Mouse (Mus musculus): Measurements from ENCODE around the gene Morf4l1. TPM values are rescaled to one million over a fixed set of nuclear protein-coding genes. Genes with fewer than 3 reads are reported as not detected.

Gene Morf4l1
- 486 and 540 TPM in 2 replicates for polyA plus RNA-seq (2012; ENCODE audit: insufficient read depth, insufficient read length, missing spikeins)

DNA sequence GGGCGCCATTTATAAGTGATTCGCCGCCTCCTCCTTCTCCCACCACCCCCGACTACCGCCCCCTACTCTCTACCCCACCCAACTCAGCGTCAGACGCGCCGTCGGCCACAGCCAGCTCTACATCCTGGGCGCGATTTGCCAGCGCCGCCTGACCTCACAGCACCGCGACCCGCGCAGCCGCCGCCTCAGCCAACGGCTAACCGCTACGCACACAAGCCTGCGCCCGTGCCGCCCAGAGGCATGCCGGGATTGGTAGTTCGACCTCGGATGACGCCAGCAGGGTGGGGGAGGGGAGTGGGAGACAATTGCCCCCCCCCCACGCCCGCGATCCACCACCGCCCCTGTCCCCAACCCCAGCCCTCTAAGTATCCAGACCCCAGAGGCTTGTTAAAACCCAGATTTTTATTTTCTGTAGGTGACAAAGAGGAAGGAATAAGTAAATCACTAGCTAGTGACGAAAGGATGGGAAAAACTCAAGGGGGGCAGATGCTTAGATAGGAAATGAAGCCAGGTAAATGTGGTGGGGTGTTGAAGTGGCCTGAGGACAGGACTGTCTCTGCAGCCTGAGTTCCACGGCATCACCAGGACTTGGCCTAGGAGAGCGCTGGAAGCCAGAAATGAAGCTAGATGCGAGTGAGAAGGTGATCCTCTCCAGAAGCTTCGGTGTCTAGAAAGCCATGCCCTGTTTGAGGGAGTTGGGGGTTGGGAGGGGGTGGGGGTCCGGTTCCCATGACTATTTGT, at the start of gene Morf4l1:
TSS of gene Morf4l1 (minus strand) at position 208 of the 741 bp plus-strand sequence.
- peak within 1 kb of the TSS; percentile 97 for H3K27ac ChIP-seq (ENCODE audit: insufficient read depth, low read depth, low read length)
- peak within 1 kb of the TSS; percentile 87 for H3K4me3 ChIP-seq (ENCODE audit: insufficient read depth, low read length)
- peaks cover 17% of the 10 kb centered on the region for H3K4me1 ChIP-seq (ENCODE audit: control insufficient read depth, insufficient read depth, low read length)
- no peak for TF ChIP-seq CTCF (IDR thresholded peaks at IDR 0.05; ENCODE audit: low read depth, low read length)

DNA sequence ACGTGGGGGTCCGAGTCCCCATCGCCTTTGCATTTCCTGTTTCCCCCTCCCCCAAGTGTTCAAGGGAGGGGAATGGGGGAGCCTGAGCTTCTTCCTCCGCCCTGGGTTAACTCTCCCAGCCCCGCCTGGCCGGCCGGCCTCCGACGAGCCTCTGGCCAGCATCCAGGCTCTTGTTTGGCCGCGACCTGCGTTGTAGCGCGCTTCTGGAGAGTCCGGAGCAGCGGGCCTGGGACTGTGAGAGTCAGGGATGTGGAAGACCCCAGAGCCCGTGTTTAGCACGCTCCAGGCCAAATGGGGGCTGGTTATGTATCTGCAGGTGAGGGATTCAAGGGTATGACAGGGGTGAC, 49.1 kb upstream of the Morf4l1 start:
- H3K4me1 ChIP-seq (ENCODE audit: control insufficient read depth, insufficient read depth, low read length) = no peaks in the 10 kb centered on the region
- H3K4me3 ChIP-seq (ENCODE audit: insufficient read depth, low read length) = peak overlapping the region; percentile 67
- TF ChIP-seq POLR2A (IDR thresholded peaks at IDR 0.05; ENCODE audit: borderline replicate concordance, low read depth, low read length) (no peak), CTCF (IDR thresholded peaks at IDR 0.05; ENCODE audit: low read depth, low read length) (no peak)
- no peak overlapping the region for H3K27ac ChIP-seq (ENCODE audit: insufficient read depth, low read depth, low read length)

DNA sequence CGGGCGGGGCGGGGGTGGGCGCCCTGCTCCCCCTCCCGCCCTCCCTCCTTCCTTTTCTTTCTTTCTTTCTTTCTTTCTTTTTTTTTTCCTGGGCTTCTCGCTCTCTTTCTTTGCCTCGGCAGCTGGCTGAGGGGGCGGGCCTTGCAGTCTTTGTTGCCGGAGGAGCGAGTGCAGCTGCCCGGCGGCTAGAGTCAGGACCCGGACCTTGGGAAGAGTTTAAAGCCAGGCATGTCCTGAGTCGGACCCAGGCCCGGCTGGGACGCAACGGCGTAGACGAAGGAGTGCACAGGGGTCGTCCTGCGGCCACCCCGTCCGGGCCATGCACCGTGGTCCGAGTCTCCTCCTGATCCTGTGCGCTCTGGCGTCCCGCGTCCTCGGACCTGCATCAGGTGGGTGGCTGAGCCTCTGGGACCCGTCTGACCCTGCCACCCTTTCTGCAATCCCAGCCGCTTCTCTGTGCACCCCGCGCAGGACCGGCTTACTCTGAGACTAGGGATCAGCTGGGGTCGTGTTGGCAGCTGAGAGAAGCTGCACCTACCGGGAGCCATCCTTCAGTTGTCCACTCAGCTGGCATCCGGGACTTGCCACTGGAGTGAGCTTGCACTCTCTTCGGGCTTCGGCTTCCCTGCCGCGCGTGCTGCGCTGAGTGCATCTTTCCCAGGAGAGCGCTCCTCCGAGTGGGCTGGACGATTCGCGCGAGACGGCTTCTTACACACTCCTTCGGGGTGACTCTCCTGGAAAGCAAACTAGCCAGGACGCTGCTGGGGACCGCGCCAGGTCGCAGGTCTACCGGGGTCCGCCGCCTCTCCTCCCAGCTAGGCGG, 48.6 kb upstream of the Morf4l1 start, which contains the start of gene Adamts7:
TSS of gene Adamts7 (plus strand) at position 144 of the 823 bp plus-strand sequence.
- Histone ChIP-seq H3K4me3 (ENCODE audit: insufficient read depth, low read length) (peak within 1 kb of the TSS; percentile 67), H3K27ac (ENCODE audit: insufficient read depth, low read depth, low read length) (no peak within 1 kb of the TSS), H3K4me1 (ENCODE audit: control insufficient read depth, insufficient read depth, low read length) (no peaks in the 10 kb centered on the region)
- TF ChIP-seq POLR2A (IDR thresholded peaks at IDR 0.05; ENCODE audit: borderline replicate concordance, low read depth, low read length) (no peak), CTCF (IDR thresholded peaks at IDR 0.05; ENCODE audit: low read depth, low read length) (no peak)

DNA sequence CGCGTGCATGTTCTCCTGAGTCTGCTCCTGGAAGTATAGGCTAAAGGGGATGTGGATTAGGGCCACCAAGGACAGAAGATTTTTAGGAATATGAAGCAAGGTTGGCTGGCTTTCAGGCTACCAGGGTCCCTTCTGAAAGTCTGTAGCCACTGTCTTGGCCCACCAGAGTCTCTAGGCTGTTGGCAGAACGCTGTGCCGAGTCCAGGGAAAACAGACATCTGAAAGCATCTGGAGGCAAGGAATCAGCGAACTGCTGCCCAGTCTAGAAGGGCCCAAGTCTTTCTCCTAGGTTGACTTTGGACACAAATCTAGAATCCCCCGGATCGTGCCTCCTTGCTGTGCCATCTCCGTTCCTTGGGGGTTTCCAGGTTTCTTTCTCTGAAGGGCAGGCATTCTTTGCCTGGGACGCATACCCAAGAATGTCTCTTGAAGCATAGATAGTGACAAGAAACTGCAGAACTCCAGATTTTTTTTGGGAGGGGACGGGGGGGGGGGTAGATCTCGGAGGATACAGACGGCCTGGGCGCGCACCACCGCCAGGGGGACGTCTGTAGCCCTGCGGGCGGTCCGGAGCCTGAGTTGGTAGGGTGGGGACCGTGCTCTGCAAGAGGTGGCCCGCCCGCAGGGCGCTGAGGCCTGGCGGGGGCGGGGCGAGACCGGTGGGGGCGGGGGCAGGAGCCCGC, 47.8 kb upstream of the Morf4l1 start:
- TF ChIP-seq CTCF (IDR thresholded peaks at IDR 0.05; ENCODE audit: low read depth, low read length) = peak; percentile 26; the same call in 1 of the 2 replicates
- no peak for TF ChIP-seq POLR2A (IDR thresholded peaks at IDR 0.05; ENCODE audit: borderline replicate concordance, low read depth, low read length)
- Histone ChIP-seq H3K4me3 (ENCODE audit: insufficient read depth, low read length) (peak overlapping the region; percentile 25; the same call in 1 of the 2 replicates), H3K4me1 (ENCODE audit: control insufficient read depth, insufficient read depth, low read length) (no peaks in the 10 kb centered on the region), H3K27ac (ENCODE audit: insufficient read depth, low read depth, low read length) (no peak overlapping the region)

DNA sequence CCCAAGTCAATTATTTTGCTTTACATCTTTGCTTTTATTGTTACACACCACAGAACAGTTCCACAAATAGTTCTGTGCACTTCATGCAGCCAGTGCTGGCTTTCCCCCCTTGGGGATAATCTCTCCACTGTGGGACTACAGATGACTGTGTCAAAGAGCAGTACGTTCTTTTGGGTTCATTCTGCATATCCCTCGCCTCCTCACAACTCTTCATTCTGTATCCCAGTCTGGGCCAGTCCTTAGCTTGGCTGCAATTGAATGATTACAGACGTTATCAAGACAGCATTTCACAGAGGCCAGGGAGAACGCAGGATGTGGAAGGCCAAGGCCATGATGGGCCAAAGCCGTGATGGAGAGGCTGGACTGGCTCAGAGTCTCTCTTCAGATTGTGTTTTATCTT, 32.3 kb upstream of the Morf4l1 start:
- no peak overlapping the region for H3K4me3 ChIP-seq (ENCODE audit: insufficient read depth, low read length)
- no peak for TF ChIP-seq CTCF (IDR thresholded peaks at IDR 0.05; ENCODE audit: low read depth, low read length)
- no peak for TF ChIP-seq POLR2A (IDR thresholded peaks at IDR 0.05; ENCODE audit: borderline replicate concordance, low read depth, low read length)
- no peaks in the 10 kb centered on the region for H3K4me1 ChIP-seq (ENCODE audit: control insufficient read depth, insufficient read depth, low read length)
- H3K27ac ChIP-seq (ENCODE audit: insufficient read depth, low read depth, low read length) = no peak overlapping the region

DNA sequence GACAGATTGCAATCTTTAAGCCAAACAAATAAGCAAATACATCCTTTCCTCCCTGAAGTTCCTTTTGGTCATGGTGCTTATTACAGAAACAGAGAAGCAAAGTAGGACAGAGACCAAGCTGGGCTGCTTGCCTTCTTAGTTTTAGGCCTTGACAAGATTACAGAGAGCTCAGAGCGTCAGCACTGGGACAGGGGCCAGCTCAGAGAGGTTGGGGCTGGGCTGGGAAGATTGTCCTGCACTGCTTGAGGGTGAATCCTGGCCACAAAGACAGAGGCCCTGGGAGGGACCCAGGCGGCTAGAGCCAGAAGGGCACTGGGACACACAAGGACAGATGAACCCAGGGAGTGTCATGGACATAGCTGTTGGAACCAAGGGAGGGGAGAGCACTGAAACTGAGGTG, 31.2 kb upstream of the Morf4l1 start:
- H3K4me3 ChIP-seq (ENCODE audit: insufficient read depth, low read length) = no peak overlapping the region
- no peak for TF ChIP-seq CTCF (IDR thresholded peaks at IDR 0.05; ENCODE audit: low read depth, low read length)
- TF ChIP-seq POLR2A (IDR thresholded peaks at IDR 0.05; ENCODE audit: borderline replicate concordance, low read depth, low read length) = no peak
- no peaks in the 10 kb centered on the region for H3K4me1 ChIP-seq (ENCODE audit: control insufficient read depth, insufficient read depth, low read length)
- no peak overlapping the region for H3K27ac ChIP-seq (ENCODE audit: insufficient read depth, low read depth, low read length)

DNA sequence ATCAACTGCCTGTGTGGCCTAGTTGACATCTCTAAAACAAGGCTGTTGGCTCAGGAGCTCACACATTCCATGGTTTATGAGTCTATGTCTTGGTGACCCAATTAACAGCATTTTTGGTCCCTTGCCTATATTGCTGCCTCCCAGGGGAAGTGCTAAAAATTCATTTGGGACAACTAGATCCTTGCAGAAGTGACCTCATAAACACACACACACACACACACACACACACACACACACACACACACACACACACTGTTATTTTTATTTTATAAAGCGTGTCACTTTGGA, 22.0 kb upstream of the Morf4l1 start:
- Histone ChIP-seq H3K4me1 (ENCODE audit: control insufficient read depth, insufficient read depth, low read length) (no peaks in the 10 kb centered on the region), H3K27ac (ENCODE audit: insufficient read depth, low read depth, low read length) (no peak overlapping the region), H3K4me3 (ENCODE audit: insufficient read depth, low read length) (no peak overlapping the region)
- TF ChIP-seq POLR2A (IDR thresholded peaks at IDR 0.05; ENCODE audit: borderline replicate concordance, low read depth, low read length) (no peak), CTCF (IDR thresholded peaks at IDR 0.05; ENCODE audit: low read depth, low read length) (no peak)

DNA sequence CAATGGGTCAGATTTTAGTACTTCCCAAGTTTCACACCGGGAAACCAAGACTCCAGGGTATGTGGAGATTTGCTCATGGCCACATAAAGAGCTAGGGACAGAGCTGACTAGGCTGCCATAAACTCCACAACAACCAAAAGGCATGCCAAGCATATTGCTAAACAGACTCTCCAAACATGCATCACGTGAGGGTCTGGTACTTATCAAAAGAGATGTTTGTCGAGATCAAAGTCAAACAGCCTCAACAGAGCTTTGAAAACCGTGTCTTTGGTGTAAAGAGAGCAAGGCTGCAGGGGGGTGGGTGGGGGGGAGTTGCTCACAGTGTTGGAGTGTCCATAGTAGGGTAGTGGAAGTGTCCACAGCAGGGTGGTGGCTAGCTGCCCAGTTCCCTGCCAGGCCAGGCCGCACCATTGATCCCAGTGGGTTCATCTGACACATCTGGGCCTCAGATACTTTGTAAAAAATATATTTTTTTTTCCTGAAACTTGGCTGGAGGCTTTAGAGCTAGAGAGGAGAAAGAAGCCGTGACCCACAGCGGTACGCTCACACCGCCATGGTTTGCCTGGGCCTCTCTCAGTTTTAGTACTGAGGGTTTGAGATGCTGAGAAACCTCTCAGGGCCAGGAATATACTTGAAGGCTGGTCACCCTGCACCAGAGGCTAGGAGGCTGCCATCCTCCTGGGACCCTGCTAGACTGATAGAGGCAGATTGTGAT, 21.5 kb upstream of the Morf4l1 start:
- TF ChIP-seq CTCF (IDR thresholded peaks at IDR 0.05; ENCODE audit: low read depth, low read length) = no peak
- TF ChIP-seq POLR2A (IDR thresholded peaks at IDR 0.05; ENCODE audit: borderline replicate concordance, low read depth, low read length) = no peak
- no peaks in the 10 kb centered on the region for H3K4me1 ChIP-seq (ENCODE audit: control insufficient read depth, insufficient read depth, low read length)
- H3K4me3 ChIP-seq (ENCODE audit: insufficient read depth, low read length) = no peak overlapping the region
- no peak overlapping the region for H3K27ac ChIP-seq (ENCODE audit: insufficient read depth, low read depth, low read length)

DNA sequence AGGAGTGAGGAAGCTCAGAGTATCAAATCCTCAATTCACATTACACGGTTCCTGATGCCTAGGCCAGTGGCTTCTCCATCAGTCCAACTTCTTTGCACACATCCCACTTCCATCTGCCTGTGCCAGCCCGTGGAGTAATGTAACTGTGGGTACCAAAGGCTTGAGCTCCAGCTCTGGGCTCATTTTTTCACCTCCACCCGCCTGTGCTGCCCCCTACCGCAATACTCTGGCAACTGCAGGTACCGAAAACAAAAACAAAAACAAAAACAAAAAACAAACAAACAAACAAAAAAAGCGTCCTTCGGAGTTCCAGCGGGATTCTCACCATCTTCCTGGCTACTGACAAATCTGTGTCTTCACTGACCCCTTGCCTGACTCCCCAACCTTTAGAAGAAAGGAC, 20.9 kb upstream of the Morf4l1 start:
- no peaks in the 10 kb centered on the region for H3K4me1 ChIP-seq (ENCODE audit: control insufficient read depth, insufficient read depth, low read length)
- no peak for TF ChIP-seq POLR2A (IDR thresholded peaks at IDR 0.05; ENCODE audit: borderline replicate concordance, low read depth, low read length)
- no peak for TF ChIP-seq CTCF (IDR thresholded peaks at IDR 0.05; ENCODE audit: low read depth, low read length)
- no peak overlapping the region for H3K4me3 ChIP-seq (ENCODE audit: insufficient read depth, low read length)
- no peak overlapping the region for H3K27ac ChIP-seq (ENCODE audit: insufficient read depth, low read depth, low read length)

Data from bone marrow macrophage, adult 2 months (primary cell).